Comparison of ENCODE assay signal across 18 mouse cellular contexts in the genomic region with DNA sequence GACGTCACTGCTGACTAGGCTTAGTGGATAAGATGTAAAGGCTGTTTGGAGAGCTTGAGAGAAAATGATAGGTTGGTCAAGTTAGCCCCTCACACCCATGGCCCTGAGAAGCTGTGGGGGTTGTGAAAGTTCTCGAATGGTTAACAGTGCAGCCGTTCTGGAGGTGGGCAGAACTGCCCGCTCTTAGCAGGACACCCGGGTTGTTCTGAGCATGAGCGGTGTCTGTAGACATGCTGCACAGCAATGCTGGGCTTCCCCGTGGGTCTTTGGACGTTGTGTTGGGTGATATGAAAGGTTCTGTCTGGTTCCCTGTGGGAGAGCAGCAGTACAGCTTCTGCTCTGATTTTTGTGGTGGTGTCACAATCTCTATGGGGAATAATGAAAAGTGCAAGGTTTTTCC.
"Had no signal": no experiment of that assay in that cellular context is flagged by ENCODE, and none has a peak within 500 bp of the region (broad histone marks: within the 10 kb centered on the region; RNA-seq: fewer than 3 reads in every experiment).

No protein-coding gene starts in this region.

- H3K9me3 ChIP-seq: liver, embryonic 15.5 days; midbrain, embryonic 10.5 days; midbrain, embryonic 13.5 days; midbrain, embryonic 15.5 days; neural tube, embryonic 13.5 days; neural tube, embryonic 15.5 days; stomach, embryonic 15.5 days had no signal

- ATAC-seq: midbrain, embryonic 13.5 days; midbrain, embryonic 15.5 days had no signal

- H3K9ac ChIP-seq: liver, embryonic 15.5 days; lung, embryonic 14.5 days; midbrain, embryonic 13.5 days; midbrain, embryonic 15.5 days; neural tube, embryonic 13.5 days; neural tube, embryonic 15.5 days; stomach, embryonic 15.5 days had no signal

- H3K27ac ChIP-seq: midbrain, embryonic 10.5 days; midbrain, embryonic 13.5 days; midbrain, embryonic 15.5 days; neural tube, embryonic 13.5 days; neural tube, embryonic 15.5 days; stomach, embryonic 15.5 days had no signal

- DNase-seq: lung, adult 18-20 months; lung, embryonic 14.5 days; lung, postnatal 10 days; lung, postnatal 4 days; retina, postnatal 1 day; right cerebral cortex, adult 18-20 months; right cerebral cortex, postnatal 14 days; thymus, adult 18-20 months; thymus, postnatal 14 days; thymus, postnatal 36 days had no signal

- H3K36me3 ChIP-seq: liver, embryonic 15.5 days; midbrain, embryonic 15.5 days; neural tube, embryonic 15.5 days; stomach, embryonic 15.5 days had no signal

- H3K4me3 ChIP-seq: liver, embryonic 15.5 days; midbrain, embryonic 10.5 days; midbrain, embryonic 13.5 days; midbrain, embryonic 15.5 days; myocyte; neural tube, embryonic 13.5 days; neural tube, embryonic 15.5 days; stomach, embryonic 15.5 days had no signal

- H3K4me2 ChIP-seq: liver, embryonic 15.5 days; lung, embryonic 14.5 days; midbrain, embryonic 13.5 days; midbrain, embryonic 15.5 days; neural tube, embryonic 13.5 days; neural tube, embryonic 15.5 days; stomach, embryonic 15.5 days had no signal

- H3K27me3 ChIP-seq: midbrain, embryonic 13.5 days; midbrain, embryonic 15.5 days; neural tube, embryonic 13.5 days; neural tube, embryonic 15.5 days; stomach, embryonic 15.5 days had no signal
